Mouse (Mus musculus): ENCODE measurements around the gene Gnb3.
A peak's percentile ranks its signal among the peaks of the same experiment; 100 is the strongest.

DNA sequence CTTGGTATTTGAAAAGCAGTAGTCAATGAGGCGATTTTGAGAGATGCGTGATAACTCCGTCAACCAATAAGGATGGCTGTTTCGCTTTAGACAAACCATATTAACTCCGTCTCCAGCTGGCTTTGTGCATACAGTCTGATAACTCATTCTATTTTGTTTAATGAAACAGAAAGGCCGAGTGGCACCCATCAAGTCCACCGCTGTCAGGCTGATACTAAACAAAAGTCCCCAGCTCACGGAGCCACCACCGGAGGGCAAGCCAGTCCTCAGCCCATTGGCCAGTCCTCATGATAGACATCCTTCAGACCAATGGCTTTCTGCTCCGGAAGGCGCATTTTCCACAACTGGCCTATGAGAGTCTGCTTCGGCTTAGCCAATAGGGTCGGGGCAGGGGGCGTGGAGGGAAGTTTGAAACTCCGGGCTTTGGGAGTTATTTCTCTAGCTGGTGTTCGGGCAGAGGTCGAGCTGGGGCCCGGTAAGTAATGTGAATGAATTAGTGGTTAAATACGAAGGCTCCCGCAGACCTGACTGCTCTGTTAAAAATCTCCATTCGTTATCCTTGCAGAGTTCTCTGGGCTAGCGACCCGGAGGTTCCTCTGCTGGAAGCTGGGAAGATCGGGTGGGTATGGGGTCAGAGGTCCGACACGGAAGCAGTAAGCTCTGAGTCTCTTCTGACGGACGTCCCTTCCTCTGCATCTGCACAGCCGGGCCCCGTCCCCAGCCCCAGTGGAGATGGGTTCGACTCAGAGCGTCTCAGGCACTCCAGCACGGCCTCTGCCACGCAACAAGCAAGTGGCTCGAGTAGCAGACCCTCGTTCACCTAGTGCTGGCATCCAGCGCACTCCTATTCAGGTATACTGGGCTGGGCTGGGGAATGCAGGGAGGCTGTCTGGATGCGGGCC, 10.0 kb downstream of the Gnb3 start:
- TF ChIP-seq CTCF (IDR thresholded peaks at IDR 0.05; ENCODE audit: insufficient read depth, low read depth, low read length) = no peak
- TF ChIP-seq POLR2A (IDR thresholded peaks at IDR 0.05; ENCODE audit: insufficient read depth, low read depth, low read length) = 0 out of 2 replicates have a peak, but pooled peaks have one; percentile 21

Data from olfactory bulb, adult 2 months (tissue).